Mouse (Mus musculus) megakaryocyte, adult 5-6 weeks (primary cell): ENCODE data around the gene Il17re. TPM values are rescaled to one million over a fixed set of nuclear protein-coding genes. Genes with fewer than 3 reads are reported as not detected.
A peak's percentile ranks its signal among the peaks of the same experiment; 100 is the strongest.

Source experiments
- ATAC-seq: 2 replicates; pipeline ENCODE4 v1.8.0; 2016; ENCODE audit warnings: mild to moderate bottlenecking, inconsistent platforms; ENCODE audit not compliant: poor library complexity, severe bottlenecking
- total RNA-seq, 2 experiments: library from RNA; stranded (forward) in 1 of 2; stranded (reverse) in 1 of 2; fragments of 153-499, 151-499 nt in 1 of 2; fragments of 221-1000, 200-1000 nt in 1 of 2; gene quantifications; 2 replicates each; pipeline versions ENCODE4 v1.2.3 to v1.2.4; 2015 to 2017

Gene Il17re
- total RNA-seq, 2 experiments from 2014 or later = not detected

- ATAC-seq = peak; percentile 96
Measured at GRCm38 (mm10) chr6:113483100-113483615, 24.9 kb downstream of the Il17re start, which contains the start of gene Creld1. Creld1 (plus strand) TSS chr6:113483297.

- peak; percentile 10; the same call in 1 of the 2 replicates for ATAC-seq
Measured at GRCm38 (mm10) chr6:113483729-113484128, 25.4 kb downstream of the Il17re start.

GRCm38 (mm10) chr6:113487125-113487576, 28.9 kb downstream of the Il17re start:
- no peak for ATAC-seq

GRCm38 (mm10) chr6:113489410-113489809, 31.1 kb downstream of the Il17re start:
- ATAC-seq = no peak

GRCm38 (mm10) chr6:113492101-113492864, 34.0 kb downstream of the Il17re start:
- no peak for ATAC-seq

GRCm38 (mm10) chr6:113494258-113494788, 36.0 kb downstream of the Il17re start:
- ATAC-seq = peak; percentile 89

- no peak for ATAC-seq
Measured at GRCm38 (mm10) chr6:113495071-113495675, 36.9 kb downstream of the Il17re start.

- no peak for ATAC-seq
Measured at GRCm38 (mm10) chr6:113499346-113499745, 41.1 kb downstream of the Il17re start.

GRCm38 (mm10) chr6:113501388-113502084, 43.3 kb downstream of the Il17re start, which contains the start of gene Prrt3:
Prrt3 (minus strand) TSS chr6:113501931.
- no peak for ATAC-seq

- no peak for ATAC-seq
Measured at GRCm38 (mm10) chr6:113502801-113503200, 44.5 kb downstream of the Il17re start.

- ATAC-seq = no peak
Measured at GRCm38 (mm10) chr6:113505689-113506088, 47.4 kb downstream of the Il17re start.

GRCm38 (mm10) chr6:113507130-113507529, 48.8 kb downstream of the Il17re start:
- ATAC-seq = no peak

GRCm38 (mm10) chr6:113508272-113508946, 50.1 kb downstream of the Il17re start:
- ATAC-seq = no peak

- no peak for ATAC-seq
Measured at GRCm38 (mm10) chr6:113508947-113509280, 50.6 kb downstream of the Il17re start.

- ATAC-seq = no peak
Measured at GRCm38 (mm10) chr6:113513944-113514343, 55.7 kb downstream of the Il17re start.

- ATAC-seq = no peak
Measured at GRCm38 (mm10) chr6:113514600-113514999, 56.3 kb downstream of the Il17re start.

- ATAC-seq = peak; percentile 66
Measured at GRCm38 (mm10) chr6:113517434-113518080, 59.3 kb downstream of the Il17re start.
